Mouse (Mus musculus) lung, postnatal 10 days (tissue): Measurements from ENCODE around the gene 4933430I17Rik.
"Not testable (repeated sequence)": the region's sequence is repeated elsewhere in the genome, so short reads cannot be mapped to it uniquely, and the experiment has no call there.

Experiments used
- DNase-seq: peaks from one replicate; pipeline ENCODE4 v3.0.0; 2021

4933430I17Rik gene

GRCm38 (mm10) chr4:62557436-62557835 lies 32.3 kb downstream of the 4933430I17Rik start:
- no peak for DNase-seq

DNA sequence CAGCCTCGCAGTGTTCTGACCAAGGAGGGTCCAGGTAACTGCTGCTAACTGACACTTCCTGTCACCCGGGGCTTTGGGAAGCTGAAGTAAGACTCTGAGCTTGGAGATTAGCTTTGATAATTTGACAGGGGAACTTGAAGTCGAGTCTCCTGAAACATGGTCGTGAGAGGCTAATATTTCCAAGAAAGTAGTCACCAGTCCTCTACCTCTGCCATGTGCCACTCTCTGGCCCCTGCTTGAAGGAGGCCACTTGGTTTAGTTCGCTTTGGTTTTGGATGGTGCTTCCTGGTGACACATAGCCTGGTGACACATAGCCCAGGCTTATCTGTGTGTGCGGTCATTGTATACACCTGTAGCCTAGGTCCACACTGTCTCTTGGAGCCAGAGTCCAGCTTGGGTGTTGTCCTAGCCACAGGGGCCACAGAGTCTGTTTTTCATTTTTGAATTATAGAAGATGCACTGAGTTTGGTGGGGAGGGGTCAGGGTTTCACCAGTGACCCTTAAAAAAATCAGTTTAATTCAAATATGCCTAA lies 34.7 kb downstream of the 4933430I17Rik start, which contains the start of gene Rgs3:
Gene Rgs3 (plus strand): TSS at position 51 of the 533 bp plus-strand sequence.
- DNase-seq = no peak

GRCm38 (mm10) chr4:62560963-62561629 lies 35.9 kb downstream of the 4933430I17Rik start:
- peak; percentile 89 for DNase-seq

- DNase-seq = no peak
These were observed 36.4 kb downstream of the 4933430I17Rik start for GRCm38 (mm10) chr4:62561630-62562001.

- DNase-seq = no peak
These were observed 36.8 kb downstream of the 4933430I17Rik start for GRCm38 (mm10) chr4:62562006-62562405.

- no peak for DNase-seq
These were observed 41.4 kb downstream of the 4933430I17Rik start for GRCm38 (mm10) chr4:62566530-62566929.

- no peak for DNase-seq
These were observed 42.5 kb downstream of the 4933430I17Rik start for GRCm38 (mm10) chr4:62567696-62568095.

- DNase-seq = no peak
These were observed 43.2 kb downstream of the 4933430I17Rik start for GRCm38 (mm10) chr4:62568359-62568758.

GRCm38 (mm10) chr4:62569603-62570002 lies 44.4 kb downstream of the 4933430I17Rik start:
- DNase-seq = no peak

GRCm38 (mm10) chr4:62570029-62570428 lies 44.9 kb downstream of the 4933430I17Rik start:
- no peak for DNase-seq

GRCm38 (mm10) chr4:62582365-62583264 lies 57.4 kb downstream of the 4933430I17Rik start:
- DNase-seq = peak; percentile 57

DNA sequence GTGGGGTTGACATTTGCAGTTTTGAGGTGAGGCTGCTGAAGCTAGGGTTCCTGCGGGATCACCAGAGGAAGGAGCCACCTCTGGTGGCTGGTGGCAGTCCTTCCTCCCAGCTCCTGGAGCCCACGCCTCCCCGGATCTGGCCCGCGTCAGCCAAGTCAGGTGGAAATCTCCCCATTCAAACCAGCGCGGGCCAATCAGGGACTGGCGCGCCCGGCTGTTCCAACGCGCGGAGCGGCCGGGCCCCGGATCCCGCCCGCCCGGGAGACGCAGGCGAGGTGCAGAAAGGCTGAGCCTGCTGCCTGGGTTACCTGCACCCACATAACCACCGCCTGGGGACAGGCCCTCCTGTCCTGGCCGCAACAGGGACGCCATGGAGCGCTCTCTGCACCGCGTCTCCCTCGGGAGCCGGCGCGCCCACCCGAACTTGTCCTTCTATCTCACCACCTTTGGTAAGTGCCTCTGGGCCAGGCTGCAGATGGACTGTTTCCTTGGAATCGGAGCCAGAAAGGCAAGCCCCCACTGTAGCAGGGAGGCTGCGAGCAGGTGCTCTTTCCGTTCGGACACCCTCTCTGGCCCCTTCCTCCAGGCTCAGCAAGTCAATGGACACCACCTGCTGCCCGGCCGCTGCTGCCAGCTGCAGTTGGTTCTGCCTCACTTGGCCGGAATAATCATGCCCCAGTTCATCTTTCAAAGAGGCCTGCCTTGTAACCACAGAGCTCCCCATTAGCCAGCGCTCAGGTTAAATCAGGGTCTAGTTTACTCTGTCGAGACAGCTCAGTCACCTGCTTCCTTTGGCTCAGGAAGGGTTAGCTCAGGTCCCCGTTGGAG lies 58.3 kb downstream of the 4933430I17Rik start:
- peak; percentile 61 for DNase-seq

DNA sequence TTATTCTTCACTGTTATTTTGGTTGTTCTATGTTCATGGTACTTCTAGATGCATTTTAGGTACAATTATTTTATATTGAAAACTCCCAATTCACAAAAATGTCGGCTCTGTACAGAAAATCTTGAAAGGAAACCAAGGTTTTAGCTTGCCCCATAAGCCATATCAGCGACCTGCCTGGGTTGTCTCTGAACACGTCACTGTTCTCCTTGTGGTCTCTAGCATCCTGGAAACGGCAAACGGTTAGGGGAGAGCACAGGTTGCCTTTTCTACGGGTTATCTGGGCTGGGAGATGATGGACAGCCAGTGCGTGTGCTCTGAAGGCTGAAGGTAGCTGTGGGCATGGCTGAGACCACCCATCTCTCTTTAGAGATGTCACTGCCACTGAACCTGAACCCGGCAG lies 61.9 kb downstream of the 4933430I17Rik start:
- DNase-seq = no peak

- no peak for DNase-seq
These were observed 65.7 kb downstream of the 4933430I17Rik start for GRCm38 (mm10) chr4:62590878-62591277.

GRCm38 (mm10) chr4:62591326-62591725 lies 66.2 kb downstream of the 4933430I17Rik start:
- peak; percentile 68 for DNase-seq

DNA sequence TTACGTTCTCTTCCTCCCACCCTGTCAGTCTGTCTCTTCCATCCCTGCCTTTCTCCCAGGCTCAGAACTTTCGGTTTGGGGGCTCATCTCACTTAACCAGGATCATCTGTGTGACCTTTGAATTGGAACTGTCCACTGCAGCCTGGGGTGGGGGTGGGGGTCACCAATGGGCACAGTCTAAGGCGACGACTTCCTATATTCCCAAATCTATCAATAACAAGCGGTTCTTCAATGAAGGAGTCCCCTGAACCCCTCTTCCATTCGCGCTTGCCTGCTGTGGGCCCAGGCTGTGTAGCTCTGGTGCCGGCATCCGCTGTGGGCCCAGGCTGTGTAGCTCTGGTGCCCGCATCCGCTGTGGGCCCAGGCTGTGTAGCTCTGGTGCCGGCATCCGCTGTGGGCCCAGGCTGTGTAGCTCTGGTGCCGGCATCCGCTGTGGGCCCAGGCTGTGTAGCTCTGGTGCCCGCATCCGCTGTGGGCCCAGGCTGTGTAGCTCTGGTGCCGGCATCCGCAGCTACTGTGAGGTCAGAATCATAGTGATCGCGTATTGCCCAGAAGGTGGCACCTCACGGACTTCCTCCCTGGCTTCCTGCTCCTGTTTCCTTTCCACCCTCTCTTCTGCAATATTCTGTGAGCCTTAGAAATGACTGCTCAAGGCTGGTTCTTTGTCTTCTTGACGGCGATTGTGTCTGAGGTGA lies 68.5 kb downstream of the 4933430I17Rik start:
- DNase-seq = not testable (repeated sequence)

GRCm38 (mm10) chr4:62594442-62594841 lies 69.3 kb downstream of the 4933430I17Rik start:
- DNase-seq = no peak

- DNase-seq = peak; percentile 53
These were observed 70.9 kb downstream of the 4933430I17Rik start for GRCm38 (mm10) chr4:62596051-62596450.
